Mouse (Mus musculus): ENCODE data around the gene Runx2. TPM values are rescaled to one million over a fixed set of nuclear protein-coding genes. Genes with fewer than 3 reads are reported as not detected.

The Runx2 gene
- total and polyA plus RNA-seq, 3 experiments = not detected

DNA sequence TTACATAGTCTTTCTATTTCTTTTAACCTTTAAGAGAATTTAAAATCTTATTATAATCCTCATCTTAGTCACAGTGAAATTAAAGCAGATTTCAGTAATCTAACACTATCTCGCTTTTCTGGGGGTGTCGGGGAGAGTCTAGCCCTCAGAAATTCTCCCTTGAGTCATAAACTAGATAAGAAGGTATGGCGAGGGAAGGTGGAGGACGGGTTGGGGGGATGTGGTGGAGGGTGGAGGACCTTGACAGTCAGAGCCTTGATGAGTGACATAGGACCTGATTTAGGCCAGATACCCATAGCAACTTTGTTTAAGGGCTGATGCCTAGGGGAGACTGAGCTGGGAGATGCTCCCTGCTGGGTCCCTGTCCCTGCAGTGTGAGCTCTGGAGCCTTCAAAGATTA is 205.7 kb downstream of the Runx2 start:
- Histone ChIP-seq H3K9me3 (replicated peaks; ENCODE audit: insufficient read depth, low read length) (no peaks in the 10 kb centered on the region), H3K27me3 (ENCODE audit: control insufficient read depth in 1 of 2, insufficient read depth in 2 of 2, low read length in 2 of 2) (0 out of 4 replicates have a peak, but pooled peaks cover 0 to 2% of the 10 kb centered on the region in 2 experiments), H3K4me1 (ENCODE audit: control insufficient read depth in 1 of 2, insufficient read depth in 2 of 2, low read length in 2 of 2) (no peaks in the 10 kb centered on the region), H3K36me3 (ENCODE audit: control insufficient read depth in 1 of 2, insufficient read depth in 2 of 2, low read length in 2 of 2) (no peaks in the 10 kb centered on the region), H3K9ac (ENCODE audit: control insufficient read depth, low read depth, low read length, poor library complexity, severe bottlenecking) (no peak overlapping the region), H3K27ac (ENCODE audit: control insufficient read depth, low read depth, low read length) (no peak overlapping the region), H3K4me3 (ENCODE audit: control insufficient read depth in 1 of 2, insufficient read depth in 1 of 2, low read depth in 2 of 2, low read length in 2 of 2) (no peak overlapping the region), H3K79me2 (ENCODE audit: control insufficient read depth, insufficient read depth, low read length, poor library complexity) (no peaks in the 10 kb centered on the region)
- TF ChIP-seq UBTF (IDR thresholded peaks at IDR 0.05; ENCODE audit: borderline replicate concordance, insufficient read depth, low read depth, low read length) (no peak), ZKSCAN1 (IDR thresholded peaks at IDR 0.05; ENCODE audit: low read depth, low read length) (no peak), POLR2A (IDR thresholded peaks at IDR 0.05; ENCODE audit: control insufficient read depth in 1 of 2, insufficient read depth in 1 of 2, low read depth in 1 of 2, low read length in 2 of 2, poor library complexity in 1 of 2) (no peak), MYC (IDR thresholded peaks at IDR 0.05; ENCODE audit: low read depth, low read length) (no peak), BHLHE40 (IDR thresholded peaks at IDR 0.05; ENCODE audit: borderline replicate concordance, low read depth, low read length) (no peak), GABPA (IDR thresholded peaks at IDR 0.05; ENCODE audit: low read depth, low read length) (no peak), TBP (IDR thresholded peaks at IDR 0.05; ENCODE audit: low read depth, low read length) (no peak), KAT2A (conservative IDR thresholded peaks at IDR 0.05; ENCODE audit: low read depth, low read length) (no peak), USF1 (IDR thresholded peaks at IDR 0.05; ENCODE audit: low read depth, low read length) (no peak), SIN3A (IDR thresholded peaks at IDR 0.05; ENCODE audit: low read length) (no peak), RAD21 (IDR thresholded peaks at IDR 0.05; ENCODE audit: low read depth, low read length) (no peak), ZNF384 (IDR thresholded peaks at IDR 0.05; ENCODE audit: low read depth, low read length) (no peak), POLR2AphosphoS2 (IDR thresholded peaks at IDR 0.05; ENCODE audit: low read length) (no peak), GATA1 (IDR thresholded peaks at IDR 0.05; ENCODE audit: low read depth, low read length) (no peak), NELFE (IDR thresholded peaks at IDR 0.05; ENCODE audit: low read depth, low read length) (no peak), CHD1 (IDR thresholded peaks at IDR 0.05; ENCODE audit: low read depth, low read length) (no peak)
- DNase-seq (ENCODE audit: low read depth, low spot score) = no peak

DNA sequence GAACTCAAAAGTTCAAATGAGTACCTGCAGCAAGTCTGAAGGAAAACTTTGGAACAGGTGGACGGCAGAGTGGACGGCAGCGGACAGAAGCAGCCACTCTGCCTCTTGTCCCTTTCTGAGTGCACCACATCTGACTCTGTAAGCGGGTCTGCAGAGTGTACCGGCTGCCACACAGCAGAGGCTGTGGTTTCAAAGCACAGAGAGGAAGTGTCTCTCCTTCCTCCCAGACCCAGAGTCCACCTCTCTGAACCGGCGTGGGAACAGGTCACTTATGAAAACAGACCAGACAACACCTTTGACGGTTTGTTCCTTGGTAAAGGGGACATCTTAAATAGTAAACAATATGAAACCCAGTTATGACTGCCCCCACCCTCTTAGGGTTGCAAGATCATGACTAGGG is 207.2 kb downstream of the Runx2 start:
- Histone ChIP-seq H3K4me3 (ENCODE audit: control insufficient read depth in 1 of 2, insufficient read depth in 1 of 2, low read depth in 2 of 2, low read length in 2 of 2) (no peak overlapping the region), H3K9me3 (replicated peaks; ENCODE audit: insufficient read depth, low read length) (no peaks in the 10 kb centered on the region), H3K9ac (ENCODE audit: control insufficient read depth, low read depth, low read length, poor library complexity, severe bottlenecking) (no peak overlapping the region), H3K79me2 (ENCODE audit: control insufficient read depth, insufficient read depth, low read length, poor library complexity) (no peaks in the 10 kb centered on the region), H3K27ac (ENCODE audit: control insufficient read depth, low read depth, low read length) (no peak overlapping the region), H3K27me3 (ENCODE audit: control insufficient read depth in 1 of 2, insufficient read depth in 2 of 2, low read length in 2 of 2) (0 out of 4 replicates have a peak, but pooled peaks cover 0 to 2% of the 10 kb centered on the region in 2 experiments), H3K36me3 (ENCODE audit: control insufficient read depth in 1 of 2, insufficient read depth in 2 of 2, low read length in 2 of 2) (no peaks in the 10 kb centered on the region), H3K4me1 (ENCODE audit: control insufficient read depth in 1 of 2, insufficient read depth in 2 of 2, low read length in 2 of 2) (no peaks in the 10 kb centered on the region)
- TF ChIP-seq GATA1 (IDR thresholded peaks at IDR 0.05; ENCODE audit: low read depth, low read length) = no peak
- TF ChIP-seq CTCF (IDR thresholded peaks at IDR 0.05 in 2 of 3, conservative IDR thresholded peaks at IDR 0.05 in 1 of 3; ENCODE audit: control insufficient read depth in 1 of 3, insufficient read depth in 1 of 3, low read depth in 2 of 3, low read length in 3 of 3, poor library complexity in 1 of 3, severe bottlenecking in 1 of 3) = no peak
- no peak for TF ChIP-seq BHLHE40 (IDR thresholded peaks at IDR 0.05; ENCODE audit: borderline replicate concordance, low read depth, low read length)
- TF ChIP-seq RCOR1 (IDR thresholded peaks at IDR 0.05; ENCODE audit: low read depth, low read length) = no peak
- TF ChIP-seq CHD1 (IDR thresholded peaks at IDR 0.05; ENCODE audit: low read depth, low read length) = no peak
- TF ChIP-seq USF2 (IDR thresholded peaks at IDR 0.05; ENCODE audit: borderline replicate concordance in 1 of 2, insufficient read depth in 1 of 2, low read depth in 1 of 2, low read length in 2 of 2) = no peak
- no peak for TF ChIP-seq MXI1 (IDR thresholded peaks at IDR 0.05; ENCODE audit: low read depth, low read length)
- TF ChIP-seq MYC (IDR thresholded peaks at IDR 0.05; ENCODE audit: low read depth, low read length) = no peak
- TF ChIP-seq MEF2A (IDR thresholded peaks at IDR 0.05; ENCODE audit: extremely low read depth, insufficient replicate concordance, low read depth, low read length, poor library complexity, severe bottlenecking) = no peak
- TF ChIP-seq MAX (IDR thresholded peaks at IDR 0.05; ENCODE audit: low read length) = no peak
- DNase-seq (ENCODE audit: low read depth, low spot score) = no peak
